In the genomic region with DNA sequence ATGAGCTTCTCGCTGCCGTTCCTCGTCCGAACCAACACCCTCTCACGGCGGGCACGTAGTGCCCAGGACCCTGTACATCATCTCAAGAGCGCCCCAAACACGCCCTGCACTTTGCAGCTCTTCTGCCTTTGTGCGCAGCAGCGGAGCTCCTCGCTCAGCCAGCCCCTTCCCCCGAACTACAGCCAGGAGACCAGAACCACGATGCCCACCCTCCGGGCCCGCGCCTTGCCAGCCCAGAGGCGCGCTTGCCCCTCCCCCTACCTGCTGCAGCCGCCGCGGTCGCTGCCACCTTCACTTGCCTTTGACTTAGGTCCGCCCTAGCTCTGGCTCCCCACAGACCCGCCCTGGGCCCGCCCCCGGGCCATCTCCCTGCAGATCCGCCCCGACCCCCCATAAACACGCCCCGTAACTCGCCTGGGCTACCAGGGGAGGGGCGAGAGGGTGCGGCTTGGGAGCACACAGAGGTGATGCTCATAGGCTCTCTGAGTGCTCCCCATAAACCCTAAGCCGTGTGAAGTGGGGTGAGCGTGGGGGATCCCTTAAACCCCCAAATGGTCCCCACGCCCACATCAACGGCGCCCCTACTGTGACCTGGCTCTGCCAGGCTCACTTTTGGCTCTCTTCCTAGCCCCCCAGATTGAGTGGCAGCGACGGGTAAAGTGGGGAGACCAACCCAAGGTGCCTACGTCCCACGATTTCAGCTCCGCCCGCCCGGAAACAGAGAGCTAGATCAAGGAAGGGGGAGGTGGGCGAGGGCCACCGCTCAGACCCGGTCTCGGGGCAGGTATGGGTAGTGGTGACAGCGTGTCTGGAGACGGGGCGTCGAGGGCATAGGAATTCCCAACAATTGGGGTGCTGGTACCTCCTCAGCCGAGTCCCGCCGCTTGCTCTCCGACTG, we compare ENCODE assay signal across 8 mouse cellular contexts. TPM values are rescaled to one million over a fixed set of nuclear protein-coding genes. Genes with fewer than 3 reads are reported as not detected.
A peak's percentile ranks its signal among the peaks of the same experiment; 100 is the strongest.
DNase-seq lines count a peak whose midpoint lies in the region; ATAC-seq and TF ChIP-seq lines count a peak whose summit lies in the region.

No protein-coding gene starts in this region.

- no peaks in the 10 kb centered on the region for H3K27me3 ChIP-seq in MEL (ENCODE audit: control insufficient read depth in 1 of 2, insufficient read depth in 2 of 2, low read length in 2 of 2)
- H3K27me3 ChIP-seq in hindbrain, embryonic 11.5 days (ENCODE audit: control insufficient read depth, insufficient read depth, low read length): peaks cover 12% of the 10 kb centered on the region
- H3K27me3 ChIP-seq in lung, embryonic 15.5 days: no peaks in the 10 kb centered on the region; the same call in 1 of the 2 replicates

- H3K4me2 ChIP-seq in hindbrain, embryonic 11.5 days (replicated peaks; ENCODE audit: low read depth, low read length): peak overlapping the region; percentile 99
- H3K4me2 ChIP-seq in lung, embryonic 15.5 days: peak overlapping the region; percentile 80

- peak; percentile 94 for DNase-seq in MEL (ENCODE audit: low read depth, low spot score)
- DNase-seq in cerebellum, adult 9-11 months: peak; percentile 82
- DNase-seq in frontal cortex, postnatal 10 days (ENCODE audit: low spot score in 2 of 2): peak; percentile 70 to 78
- peak; percentile 56 for DNase-seq in hindbrain, embryonic 11.5 days (ENCODE audit: low spot score)
- peak; percentile 70 to 78 for DNase-seq in layer of hippocampus, postnatal 10 days (ENCODE audit: low spot score in 2 of 2)
- peak; percentile 94 to 95 for DNase-seq in thymus, adult 18-20 months

- TF ChIP-seq RAD21 in MEL (IDR thresholded peaks at IDR 0.05; ENCODE audit: low read depth, low read length): no peak

- under 1% methylated on average over 49 of the region's 58 CpGs for WGBS in hindbrain, embryonic 11.5 days
- WGBS in lung, embryonic 15.5 days: under 1% methylated on average over 58 of the region's 58 CpGs

- H3K4me3 ChIP-seq in MEL (ENCODE audit: control insufficient read depth in 1 of 2, insufficient read depth in 1 of 2, low read depth in 2 of 2, low read length in 2 of 2): peak overlapping the region; percentile 70 to 97
- H3K4me3 ChIP-seq in hindbrain, embryonic 11.5 days (ENCODE audit: low read depth, low read length): peak overlapping the region; percentile 53
- H3K4me3 ChIP-seq in lung, embryonic 15.5 days: peak overlapping the region; percentile 56

- TF ChIP-seq POLR2A in MEL (IDR thresholded peaks at IDR 0.05; ENCODE audit: control insufficient read depth in 1 of 2, insufficient read depth in 1 of 2, low read depth in 1 of 2, low read length in 2 of 2, poor library complexity in 1 of 2): peak in 1 of 2 experiments; percentile 8; a peak in 1 of 4 replicates

- ATAC-seq in hindbrain, embryonic 11.5 days (ENCODE audit: low FRiP score): peak; percentile 67
- peak; percentile 86 for ATAC-seq in lung, embryonic 15.5 days (ENCODE audit: borderline replicate concordance, extremely low read depth, low FRiP score, low TSS enrichment)
- ATAC-seq in neutrophil, adult 5-6 weeks (ENCODE audit: extremely low read depth, insufficient number of reproducible peaks, low FRiP score, poor library complexity, severe bottlenecking): peak; percentile 61

- no peak for TF ChIP-seq CTCF in MEL (IDR thresholded peaks at IDR 0.05 in 2 of 3, conservative IDR thresholded peaks at IDR 0.05 in 1 of 3; ENCODE audit: control insufficient read depth in 1 of 3, insufficient read depth in 1 of 3, low read depth in 2 of 3, low read length in 3 of 3, poor library complexity in 1 of 3, severe bottlenecking in 1 of 3)

- no peaks in the 10 kb centered on the region for H3K9me3 ChIP-seq in MEL (replicated peaks; ENCODE audit: insufficient read depth, low read length)
- H3K9me3 ChIP-seq in hindbrain, embryonic 11.5 days (ENCODE audit: control insufficient read depth, low read length): no peaks in the 10 kb centered on the region
- H3K9me3 ChIP-seq in lung, embryonic 15.5 days: no peaks in the 10 kb centered on the region

- TF ChIP-seq EP300 in MEL (IDR thresholded peaks at IDR 0.05; ENCODE audit: low read depth in 1 of 2, low read length in 2 of 2): no peak

- H3K4me1 ChIP-seq in MEL (ENCODE audit: control insufficient read depth in 1 of 2, insufficient read depth in 2 of 2, low read length in 2 of 2): peaks cover 2 to 9% of the 10 kb centered on the region in 2 experiments
- H3K4me1 ChIP-seq in hindbrain, embryonic 11.5 days (replicated peaks; ENCODE audit: control insufficient read depth, insufficient read depth, low read length): peaks cover 6% of the 10 kb centered on the region; the same call in 1 of the 2 replicates
- H3K4me1 ChIP-seq in lung, embryonic 15.5 days: peaks cover 25% of the 10 kb centered on the region

- peak overlapping the region; percentile 54 for H3K9ac ChIP-seq in MEL (ENCODE audit: control insufficient read depth, low read depth, low read length, poor library complexity, severe bottlenecking)
- peak overlapping the region; percentile 59 for H3K9ac ChIP-seq in hindbrain, embryonic 11.5 days (ENCODE audit: low read depth, low read length)
- H3K9ac ChIP-seq in lung, embryonic 15.5 days: peak overlapping the region; percentile 50

- H3K27ac ChIP-seq in MEL (ENCODE audit: control insufficient read depth, low read depth, low read length): no peak overlapping the region; the same call in 1 of the 2 replicates
- no peak overlapping the region for H3K27ac ChIP-seq in hindbrain, embryonic 11.5 days (ENCODE audit: low read depth, low read length)
- H3K27ac ChIP-seq in lung, embryonic 15.5 days: peak overlapping the region; percentile 85

- H3K79me2 ChIP-seq in MEL (ENCODE audit: control insufficient read depth, insufficient read depth, low read length, poor library complexity): no peaks in the 10 kb centered on the region

- peaks cover 0 to 5% of the 10 kb centered on the region in 2 experiments; a peak in 2 of 4 replicates for H3K36me3 ChIP-seq in MEL (ENCODE audit: control insufficient read depth in 1 of 2, insufficient read depth in 2 of 2, low read length in 2 of 2)
- no peaks in the 10 kb centered on the region for H3K36me3 ChIP-seq in hindbrain, embryonic 11.5 days (ENCODE audit: control insufficient read depth, insufficient read depth, low read length)
- no peaks in the 10 kb centered on the region for H3K36me3 ChIP-seq in lung, embryonic 15.5 days

TF ChIP-seq in MEL, 35 proteins besides CTCF, POLR2A, EP300 and RAD21:
- no peak for TF ChIP-seq POLR2AphosphoS2 (IDR thresholded peaks at IDR 0.05; ENCODE audit: low read length)
- TF ChIP-seq SIN3A (IDR thresholded peaks at IDR 0.05; ENCODE audit: low read length): peak; percentile 38; the same call in 1 of the 2 replicates
- no peak for TF ChIP-seq MAFK (IDR thresholded peaks at IDR 0.05; ENCODE audit: borderline replicate concordance, low read depth, low read length)
- no peak for TF ChIP-seq MYC (IDR thresholded peaks at IDR 0.05; ENCODE audit: low read depth, low read length)
- peak; percentile 31; the same call in 1 of the 2 replicates for TF ChIP-seq TBP (IDR thresholded peaks at IDR 0.05; ENCODE audit: low read depth, low read length)
- peak; percentile 71 for TF ChIP-seq MAZ (IDR thresholded peaks at IDR 0.05; ENCODE audit: low read depth, low read length)
- TF ChIP-seq NELFE (IDR thresholded peaks at IDR 0.05; ENCODE audit: low read depth, low read length): no peak; the same call in 1 of the 2 replicates

RNA-seq across cellular contexts. Expression of a gene that starts 0.6 kb away (rescaled TPM):
- 11.2 and 17.0 TPM in 2 replicates for total RNA-seq in MEL (2012; rRNA removed)
- 10 to 100 TPM in 1 of 2 experiments, not detected in 1; 48.6 TPM for polyA plus RNA-seq in MEL (2012; ENCODE audit: insufficient read depth in 1 of 2, insufficient read length in 2 of 2, low read depth in 1 of 2, low replicate concordance in 2 of 2, missing spikeins in 1 of 2)
- polyA plus RNA-seq in hindbrain, embryonic 11.5 days (2014; fragmentation: Nextera tagmentation; extraction: Ambion mirVana): 11.8 and 12.3 TPM in 2 replicates
- 100 to 1,000 TPM; 488 to 494 TPM for total RNA-seq in layer of hippocampus, postnatal 10 days (2021)
- 60.6 and 63.7 TPM in 2 replicates for polyA plus RNA-seq in lung, embryonic 15.5 days (2015; fragmentation: Nextera tagmentation; extraction: Ambion mirVana)
- 0.74 and 4.7 TPM in 2 replicates for total RNA-seq in neutrophil, adult 5-6 weeks (2017)

RNA-seq across cellular contexts. Expression of a gene that starts 4.9 kb away (rescaled TPM):
- total RNA-seq in MEL (2012; rRNA removed): not detected in 2 replicates
- not detected for polyA plus RNA-seq in MEL (2012; ENCODE audit: insufficient read depth in 1 of 2, insufficient read length in 2 of 2, low read depth in 1 of 2, low replicate concordance in 2 of 2, missing spikeins in 1 of 2)
- not detected in 2 replicates for polyA plus RNA-seq in hindbrain, embryonic 11.5 days (2014; fragmentation: Nextera tagmentation; extraction: Ambion mirVana)
- not detected for total RNA-seq in layer of hippocampus, postnatal 10 days (2021)
- polyA plus RNA-seq in lung, embryonic 15.5 days (2015; fragmentation: Nextera tagmentation; extraction: Ambion mirVana): not detected in 2 replicates
- not detected in 2 replicates for total RNA-seq in neutrophil, adult 5-6 weeks (2017)

RNA-seq across cellular contexts. Expression of a gene that starts 9.3 kb away (rescaled TPM):
- total RNA-seq in MEL (2012; rRNA removed): not detected in 2 replicates
- not detected for polyA plus RNA-seq in MEL (2012; ENCODE audit: insufficient read depth in 1 of 2, insufficient read length in 2 of 2, low read depth in 1 of 2, low replicate concordance in 2 of 2, missing spikeins in 1 of 2)
- polyA plus RNA-seq in hindbrain, embryonic 11.5 days (2014; fragmentation: Nextera tagmentation; extraction: Ambion mirVana): not detected in 2 replicates
- total RNA-seq in layer of hippocampus, postnatal 10 days (2021): not detected
- not detected in 2 replicates for polyA plus RNA-seq in lung, embryonic 15.5 days (2015; fragmentation: Nextera tagmentation; extraction: Ambion mirVana)
- not detected in 2 replicates for total RNA-seq in neutrophil, adult 5-6 weeks (2017)

RNA-seq across cellular contexts. Expression of a gene that starts 20.6 kb away (rescaled TPM):
- total RNA-seq in MEL (2012; rRNA removed): 0.07 TPM in 1 of 2 replicates, not detected in the other
- under 1 TPM in 1 of 2 experiments, not detected in 1; 0.07 TPM for polyA plus RNA-seq in MEL (2012; ENCODE audit: insufficient read depth in 1 of 2, insufficient read length in 2 of 2, low read depth in 1 of 2, low replicate concordance in 2 of 2, missing spikeins in 1 of 2)
- polyA plus RNA-seq in hindbrain, embryonic 11.5 days (2014; fragmentation: Nextera tagmentation; extraction: Ambion mirVana): 0.45 and 0.59 TPM in 2 replicates
- total RNA-seq in layer of hippocampus, postnatal 10 days (2021): 1 to 10 TPM; 4.9 to 5.1 TPM
- 0.34 and 0.38 TPM in 2 replicates for polyA plus RNA-seq in lung, embryonic 15.5 days (2015; fragmentation: Nextera tagmentation; extraction: Ambion mirVana)
- 0.37 and 0.58 TPM in 2 replicates for total RNA-seq in neutrophil, adult 5-6 weeks (2017)

RNA-seq across cellular contexts. Expression of a gene that starts 28.7 kb away (rescaled TPM):
- 26.1 and 28.3 TPM in 2 replicates for total RNA-seq in MEL (2012; rRNA removed)
- 10 to 100 TPM in 1 of 2 experiments, not detected in 1; 54.4 TPM for polyA plus RNA-seq in MEL (2012; ENCODE audit: insufficient read depth in 1 of 2, insufficient read length in 2 of 2, low read depth in 1 of 2, low replicate concordance in 2 of 2, missing spikeins in 1 of 2)
- 49.0 and 52.8 TPM in 2 replicates for polyA plus RNA-seq in hindbrain, embryonic 11.5 days (2014; fragmentation: Nextera tagmentation; extraction: Ambion mirVana)
- total RNA-seq in layer of hippocampus, postnatal 10 days (2021): 10 to 100 TPM; 29.8 to 44.0 TPM
- 40.0 and 40.1 TPM in 2 replicates for polyA plus RNA-seq in lung, embryonic 15.5 days (2015; fragmentation: Nextera tagmentation; extraction: Ambion mirVana)
- total RNA-seq in neutrophil, adult 5-6 weeks (2017): 23.1 and 25.8 TPM in 2 replicates

Comparison
In these comparisons a context has a peak if more than half of its experiments do, and no peak if none do; other contexts are left out.
1. RNA of a gene that starts 0.6 kb away (total RNA-seq): 488 to 494 TPM in layer of hippocampus, postnatal 10 days; 11.2 to 17.0 TPM in MEL and 0.74 to 4.7 TPM in neutrophil, adult 5-6 weeks; every median in the first group is over 10 times any median in the second.
2. Peak in every context shown above with its lines, with median percentiles within 50 percentile points of each other: DNase-seq, H3K4me3 ChIP-seq, H3K9ac ChIP-seq and ATAC-seq.